Mouse (Mus musculus) CH12.LX (cell line): ENCODE measurements around the gene P2rx2. TPM values are rescaled to one million over a fixed set of nuclear protein-coding genes. Genes with fewer than 3 reads are reported as not detected.

ENCODE experiments used
- DNase-seq: peaks from one replicate; pipeline ENCODE4 v3.0.0-alpha.2; 2013; ENCODE audit errors: extremely low read depth
- H3K27ac ChIP-seq: 2 replicates; pipeline ENCODE4 v1.5.1; 2012; ENCODE audit warnings: low read depth, mild to moderate bottlenecking, control low read depth, moderate library complexity; ENCODE audit not compliant: insufficient read depth
- H3K27me3 ChIP-seq: replicated peaks from 2 replicates; pipeline ENCODE3; 2012; ENCODE audit warnings: inconsistent platforms
- H3K36me3 ChIP-seq, 2 experiments: replicated peaks in 1 of 2; 2 replicates each; pipeline versions ENCODE3 to v1.6.1; 2012; ENCODE audit warnings: inconsistent platforms in 1 of 2, low read length in 1 of 2, mild to moderate bottlenecking in 1 of 2, mixed read lengths in 1 of 2, moderate library complexity in 1 of 2; ENCODE audit not compliant: control insufficient read depth in 1 of 2, insufficient read depth in 1 of 2
- H3K4me1 ChIP-seq, 2 experiments: 2 replicates each; pipeline ENCODE4 v1.6.1; 2012; ENCODE audit warnings: inconsistent platforms in 1 of 2, moderate library complexity in 1 of 2; ENCODE audit not compliant: insufficient read depth in 2 of 2, control insufficient read depth in 1 of 2
- H3K4me2 ChIP-seq: 2 replicates; pipeline ENCODE4 v1.6.1; 2012; ENCODE audit warnings: low read depth, mild to moderate bottlenecking, control low read depth; ENCODE audit not compliant: poor library complexity, insufficient read depth, severe bottlenecking
- H3K4me3 ChIP-seq, 3 experiments: fragments of 150-350 bp in 1 of 3; sonication (generic) in 1 of 3; replicated peaks in 1 of 3; 2 replicates each; pipeline versions ENCODE3 to v1.5.1; 2011 to 2012; ENCODE audit warnings: low read depth in 2 of 3, low read length in 2 of 3, mild to moderate bottlenecking in 2 of 3, moderate library complexity in 2 of 3, control low read depth in 1 of 3, improper control_type of control experiment in 1 of 3, inconsistent platforms in 1 of 3, mixed read lengths in 1 of 3; ENCODE audit not compliant: poor library complexity in 1 of 3
- H3K79me2 ChIP-seq: replicated peaks from 2 replicates; pipeline ENCODE4 v1.6.1; 2012; ENCODE audit warnings: mild to moderate bottlenecking, moderate library complexity; ENCODE audit not compliant: control insufficient read depth, poor library complexity, insufficient read depth, severe bottlenecking; ENCODE audit errors: extremely low read depth
- H3K9ac ChIP-seq: 2 replicates; pipeline ENCODE4 v1.6.1; 2012; ENCODE audit warnings: low read depth, mild to moderate bottlenecking, control low read depth, moderate library complexity; ENCODE audit not compliant: insufficient read depth
- H3K9me3 ChIP-seq: replicated peaks from 2 replicates; pipeline ENCODE3; 2012; ENCODE audit warnings: low read length, inconsistent platforms, mixed read lengths
- BHLHE40 ChIP-seq: IDR thresholded peaks from 2 replicates; pipeline ENCODE4 v1.6.1; 2011; ENCODE audit warnings: mild to moderate bottlenecking, low read depth, low read length, improper control_type of control experiment
- CTCF ChIP-seq, 2 experiments: IDR thresholded peaks in 1 of 2; conservative IDR thresholded peaks in 1 of 2; 2 replicates each; pipeline ENCODE4 v1.5.1; 2011 to 2012; ENCODE audit warnings: low read depth in 2 of 2, low read length in 2 of 2, improper control_type of control experiment in 1 of 2, inconsistent platforms in 1 of 2, mild to moderate bottlenecking in 1 of 2, moderate library complexity in 1 of 2
- GABPA ChIP-seq: IDR thresholded peaks from 2 replicates; pipeline ENCODE4 v1.6.1; 2012; ENCODE audit warnings: low read depth, low read length, improper control_type of control experiment, inconsistent platforms; ENCODE audit not compliant: insufficient replicate concordance
- HCFC1 ChIP-seq: IDR thresholded peaks from 2 replicates; pipeline ENCODE4 v1.6.1; 2012; ENCODE audit warnings: low read depth, mild to moderate bottlenecking, inconsistent platforms, low read length, improper control_type of control experiment
- IRF4 ChIP-seq: IDR thresholded peaks from 2 replicates; pipeline ENCODE4 v1.6.1; 2014; ENCODE audit warnings: low read depth, mild to moderate bottlenecking, inconsistent platforms, low read length, improper control_type of control experiment
- KAT2A ChIP-seq: IDR thresholded peaks from 2 replicates; pipeline ENCODE4 v1.6.1; 2012; ENCODE audit warnings: low read length, improper control_type of control experiment, inconsistent platforms; ENCODE audit not compliant: insufficient replicate concordance
- MAFK ChIP-seq: IDR thresholded peaks from 2 replicates; pipeline ENCODE4 v1.6.1; 2011; ENCODE audit warnings: low read length, improper control_type of control experiment; ENCODE audit not compliant: insufficient replicate concordance
- MAX ChIP-seq: IDR thresholded peaks from 2 replicates; pipeline ENCODE4 v1.6.1; 2011; ENCODE audit warnings: low read length, improper control_type of control experiment
- NRF1 ChIP-seq: IDR thresholded peaks from 2 replicates; pipeline ENCODE4 v1.6.1; 2014; ENCODE audit warnings: low read depth, mild to moderate bottlenecking, inconsistent platforms, low read length, improper control_type of control experiment, moderate library complexity
- PAX5 ChIP-seq: IDR thresholded peaks from 2 replicates; pipeline ENCODE4 v1.6.1; 2012; ENCODE audit warnings: low read length, inconsistent platforms, mixed read lengths
- POLR2A ChIP-seq: IDR thresholded peaks from 2 replicates; pipeline ENCODE4 v1.6.1; 2011; ENCODE audit warnings: low read depth, mild to moderate bottlenecking, improper control_type of control experiment, low read length
- RAD21 ChIP-seq: IDR thresholded peaks from 2 replicates; pipeline ENCODE4 v1.6.1; 2011; ENCODE audit warnings: low read depth, mild to moderate bottlenecking, low read length, improper control_type of control experiment, moderate library complexity
- TBP ChIP-seq: conservative IDR thresholded peaks from 2 replicates; pipeline ENCODE4 v1.6.1; 2011; ENCODE audit warnings: low read depth, low read length, improper control_type of control experiment
- TCF12 ChIP-seq: IDR thresholded peaks from 2 replicates; pipeline ENCODE4 v1.6.1; 2014; ENCODE audit warnings: low read depth, mild to moderate bottlenecking, inconsistent platforms, low read length, improper control_type of control experiment
- UBTF ChIP-seq: IDR thresholded peaks from 2 replicates; pipeline ENCODE4 v1.6.1; 2012; ENCODE audit warnings: low read depth, mild to moderate bottlenecking, inconsistent platforms, low read length, improper control_type of control experiment, moderate library complexity
- USF1 ChIP-seq: IDR thresholded peaks from 2 replicates; pipeline ENCODE4 v1.6.1; 2014; ENCODE audit warnings: low read depth, mild to moderate bottlenecking, inconsistent platforms, low read length, improper control_type of control experiment
- USF2 ChIP-seq: conservative IDR thresholded peaks from 2 replicates; pipeline ENCODE4 v1.6.1; 2011; ENCODE audit warnings: low read depth, low read length, improper control_type of control experiment
- ZC3H11A ChIP-seq: IDR thresholded peaks from 2 replicates; pipeline ENCODE4 v1.6.1; 2012; ENCODE audit warnings: low read depth, mild to moderate bottlenecking, inconsistent platforms, low read length, improper control_type of control experiment
- ZNF384 ChIP-seq: IDR thresholded peaks from 2 replicates; pipeline ENCODE4 v1.6.1; 2012; ENCODE audit warnings: low read depth, low read length, improper control_type of control experiment, inconsistent platforms
- dilution Hi-C: fragments of 300-500 bp; cut with MboI; formaldehyde crosslinking; loops from 2 replicates; pipeline ENCODE4 v1.14.3; 2020; ENCODE audit warnings: low sequenced_read_pairs; ENCODE audit not compliant: extremely low pct_unique_long_range_greater_than_20kb, extremely low pct_ligation_motif_present
- in situ Hi-C: fragments of 300-500 bp; cut with MboI; formaldehyde crosslinking; loops from 3 replicates; pipeline ENCODE4 v1.14.3; 2019; ENCODE audit warnings: low sequenced_read_pairs, low pct_ligation_motif_present, low pct_unique_long_range_greater_than_20kb, mixed read lengths
- polyA plus RNA-seq: library from polyadenylated mRNA; unstranded; fragments of >175 nt; gene quantifications from 2 replicates; pipeline ENCODE4 v1.2.1, GENCODE M21; 2012; ENCODE audit warnings: low read depth; ENCODE audit not compliant: insufficient read length
- total RNA-seq, 2 experiments: library from RNA; depleted of rRNA; stranded (reverse); fragments of 300-350 nt in 1 of 2; fragments of >200 nt in 1 of 2; gene quantifications; 2 replicates each; pipeline ENCODE4 v1.2.3; 2012 to 2014

The P2rx2 gene
- total and polyA plus RNA-seq, 3 experiments = 0.76 TPM; not detected in 2

DNA sequence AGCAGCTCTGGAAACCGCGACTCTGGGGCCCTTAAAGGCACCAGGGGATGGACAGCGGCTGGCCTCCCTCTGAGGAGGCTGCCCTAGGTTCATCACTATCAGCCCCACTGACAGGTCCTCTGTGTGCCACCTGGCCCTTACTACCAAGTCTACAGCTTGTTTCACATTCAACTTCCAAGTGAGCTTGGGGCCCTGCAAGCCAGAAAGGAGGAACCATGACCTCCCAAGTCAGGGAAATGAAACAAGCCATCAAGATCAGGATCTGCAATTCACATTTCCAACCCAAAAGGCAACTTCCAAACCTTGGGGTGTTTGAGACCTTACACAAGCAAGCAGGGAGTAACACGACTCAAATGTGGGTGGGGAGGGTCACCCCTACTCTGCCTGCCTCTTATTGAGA, 42.3 kb upstream of the P2rx2 start:
- TF ChIP-seq BHLHE40 (no peak), ZC3H11A (no peak), POLR2A (no peak), UBTF (no peak), TCF12 (no peak), MAFK (no peak), TBP (no peak), HCFC1 (no peak), KAT2A (no peak), USF2 (no peak), ZNF384 (no peak), USF1 (no peak), IRF4 (no peak), NRF1 (no peak), PAX5 (no peak), MAX (no peak), GABPA (no peak)
- Histone ChIP-seq H3K27ac (no peak overlapping the region), H3K9me3 (peaks cover 2% of the 10 kb centered on the region), H3K27me3 (no peaks in the 10 kb centered on the region), H3K36me3 (peaks cover 0 to 17% of the 10 kb centered on the region in 2 experiments), H3K4me3 (no peak overlapping the region), H3K4me2 (no peak overlapping the region), H3K4me1 (peaks cover 8 to 28% of the 10 kb centered on the region in 2 experiments), H3K9ac (no peak overlapping the region), H3K79me2 (no peaks in the 10 kb centered on the region)
- no peak for DNase-seq
- dilution Hi-C loops = no loop called here
- in situ Hi-C loops = no loop called here

GRCm38 (mm10) chr5:110384491-110384890, 41.5 kb upstream of the P2rx2 start:
- TF ChIP-seq GABPA (no peak), MAFK (no peak), MAX (no peak), RAD21 (no peak), CTCF (conservative IDR thresholded peaks at IDR 0.05 in 1 of 2, IDR thresholded peaks at IDR 0.05 in 1 of 2; ENCODE audit: low read depth in 2 of 2, low read length in 2 of 2) (no peak)
- Histone ChIP-seq H3K27me3 (no peaks in the 10 kb centered on the region), H3K4me1 (peaks cover 1 to 20% of the 10 kb centered on the region in 2 experiments), H3K36me3 (peaks cover 0 to 16% of the 10 kb centered on the region in 2 experiments), H3K9ac (no peak overlapping the region), H3K79me2 (no peaks in the 10 kb centered on the region), H3K27ac (no peak overlapping the region), H3K4me2 (no peak overlapping the region), H3K9me3 (peaks cover 2% of the 10 kb centered on the region), H3K4me3 (no peak overlapping the region)
- in situ Hi-C loops (loop anchor here (5.0 kb wide), 1 partner anchor 43 kb away; no protein-coding TSS in a partner anchor), dilution Hi-C loops (no loop called here)
- no peak for DNase-seq
